ENCODE assay signal across 9 mouse cellular contexts in the genomic region with DNA sequence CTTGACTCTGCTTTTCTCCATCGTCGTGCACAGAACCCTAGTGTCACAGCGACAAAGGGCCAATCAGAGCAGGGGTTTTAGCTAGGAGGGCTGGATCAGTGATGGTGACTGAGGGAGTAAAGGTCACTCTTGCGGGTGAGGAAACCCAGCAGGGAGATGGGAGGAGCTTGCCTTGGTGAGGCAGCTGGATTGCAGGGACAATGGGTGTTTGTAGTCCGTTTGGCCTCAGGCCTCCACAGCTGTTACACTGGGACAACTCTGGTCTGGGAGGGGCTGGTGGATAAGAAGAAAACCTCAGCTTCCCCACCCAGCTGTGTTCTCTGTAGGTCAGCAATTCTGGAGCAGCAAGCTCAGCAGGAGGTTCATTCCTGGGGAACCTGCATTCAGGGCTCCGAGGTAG.
DNase-seq lines count a peak whose midpoint lies in the region; ATAC-seq lines count a peak whose summit lies in the region.
"Had no signal": no experiment of that assay in that cellular context is flagged by ENCODE, and none has a peak within 500 bp of the region (broad histone marks: within the 10 kb centered on the region; RNA-seq: fewer than 3 reads in every experiment).

No protein-coding gene starts in this region.

- H3K4me1 ChIP-seq in forebrain, embryonic 10.5 days: peaks cover 12% of the 10 kb centered on the region
- H3K4me1 ChIP-seq in forebrain, embryonic 15.5 days: peaks cover 7% of the 10 kb centered on the region
- H3K4me1 ChIP-seq in embryonic facial prominence, embryonic 12.5 days: peaks cover 12% of the 10 kb centered on the region
- H3K4me1 ChIP-seq in intestine, embryonic 15.5 days (replicated peaks): 0 out of 2 replicates have a peak, but pooled peaks cover 2% of the 10 kb centered on the region
- H3K4me1 ChIP-seq: megakaryocyte, embryonic 14.5 days had no signal

- peak overlapping the region; percentile 75 for H3K27ac ChIP-seq in forebrain, embryonic 10.5 days
- H3K27ac ChIP-seq in forebrain, embryonic 15.5 days (replicated peaks): no peak overlapping the region
- peak overlapping the region; percentile 36; the same call in 1 of the 2 replicates for H3K27ac ChIP-seq in embryonic facial prominence, embryonic 12.5 days
- no peak overlapping the region for H3K27ac ChIP-seq in intestine, embryonic 15.5 days

- no peak overlapping the region for H3K9ac ChIP-seq in forebrain, embryonic 15.5 days (replicated peaks)
- no peak overlapping the region for H3K9ac ChIP-seq in embryonic facial prominence, embryonic 12.5 days
- no peak overlapping the region for H3K9ac ChIP-seq in intestine, embryonic 15.5 days

- H3K27me3 ChIP-seq in forebrain, embryonic 10.5 days (ENCODE audit: poor library complexity, severe bottlenecking): no peaks in the 10 kb centered on the region
- no peaks in the 10 kb centered on the region for H3K27me3 ChIP-seq in forebrain, embryonic 15.5 days
- H3K27me3 ChIP-seq in embryonic facial prominence, embryonic 12.5 days: no peaks in the 10 kb centered on the region
- no peaks in the 10 kb centered on the region for H3K27me3 ChIP-seq in intestine, embryonic 15.5 days (replicated peaks)
- H3K27me3 ChIP-seq: megakaryocyte, embryonic 14.5 days had no signal

- WGBS in forebrain, embryonic 10.5 days: 17% methylated on average over 6 of the region's 6 CpGs
- WGBS in forebrain, embryonic 15.5 days: 26% methylated on average over 6 of the region's 6 CpGs
- WGBS in embryonic facial prominence, embryonic 12.5 days: 15% methylated on average over 6 of the region's 6 CpGs
- 38% methylated on average over 6 of the region's 6 CpGs for WGBS in intestine, embryonic 15.5 days

- peak; percentile 69 for DNase-seq in forebrain, embryonic 10.5 days (ENCODE audit: extremely low spot score, low spot score)
- DNase-seq in 3134 (ENCODE audit: extremely low read depth, insufficient read length, low spot score): peak; percentile 53
- peak; percentile 53 for DNase-seq in lung, postnatal 14 days
- no peak for DNase-seq in thymus, postnatal 4 days
- DNase-seq in frontal cortex, postnatal 14 days (ENCODE audit: low spot score in 2 of 2): no peak

- H3K9me3 ChIP-seq in forebrain, embryonic 10.5 days: peaks cover 6% of the 10 kb centered on the region; the same call in 1 of the 2 replicates
- no peaks in the 10 kb centered on the region for H3K9me3 ChIP-seq in forebrain, embryonic 15.5 days
- H3K9me3 ChIP-seq in embryonic facial prominence, embryonic 12.5 days: no peaks in the 10 kb centered on the region
- no peaks in the 10 kb centered on the region for H3K9me3 ChIP-seq in intestine, embryonic 15.5 days

- ATAC-seq in forebrain, embryonic 15.5 days (replicated peaks): no peak
- no peak for ATAC-seq in embryonic facial prominence, embryonic 12.5 days (ENCODE audit: insufficient number of reproducible peaks, insufficient read depth, low FRiP score, low TSS enrichment)
- ATAC-seq in intestine, embryonic 15.5 days: peak; percentile 86

- no peak overlapping the region for H3K4me3 ChIP-seq in forebrain, embryonic 10.5 days
- H3K4me3 ChIP-seq in forebrain, embryonic 15.5 days: no peak overlapping the region
- no peak overlapping the region for H3K4me3 ChIP-seq in embryonic facial prominence, embryonic 12.5 days
- no peak overlapping the region for H3K4me3 ChIP-seq in intestine, embryonic 15.5 days (replicated peaks)
- H3K4me3 ChIP-seq: megakaryocyte, embryonic 14.5 days had no signal

- H3K4me2 ChIP-seq in forebrain, embryonic 15.5 days (replicated peaks): no peak overlapping the region
- no peak overlapping the region for H3K4me2 ChIP-seq in embryonic facial prominence, embryonic 12.5 days (replicated peaks)
- no peak overlapping the region for H3K4me2 ChIP-seq in intestine, embryonic 15.5 days (replicated peaks)

- no peaks in the 10 kb centered on the region for H3K36me3 ChIP-seq in forebrain, embryonic 10.5 days (replicated peaks)
- H3K36me3 ChIP-seq in forebrain, embryonic 15.5 days: no peaks in the 10 kb centered on the region
- H3K36me3 ChIP-seq in embryonic facial prominence, embryonic 12.5 days: no peaks in the 10 kb centered on the region
- H3K36me3 ChIP-seq in intestine, embryonic 15.5 days: no peaks in the 10 kb centered on the region

Comparison
In these comparisons a context has a peak if more than half of its experiments do, and no peak if none do; other contexts are left out.
1. H3K27ac ChIP-seq: peak in forebrain, embryonic 10.5 days (single experiment) and embryonic facial prominence, embryonic 12.5 days (single experiment); none in forebrain, embryonic 15.5 days (single experiment) and intestine, embryonic 15.5 days (single experiment).
2. DNase-seq: peak in forebrain, embryonic 10.5 days (single experiment), 3134 (single experiment) and lung, postnatal 14 days (single experiment); none in thymus, postnatal 4 days (single experiment) and frontal cortex, postnatal 14 days (0 of 2).